Mouse (Mus musculus) G1E-ER4 (cell line): ENCODE measurements around the gene Skap2. TPM values are rescaled to one million over a fixed set of nuclear protein-coding genes. Genes with fewer than 3 reads are reported as not detected.
A peak's percentile ranks its signal among the peaks of the same experiment; 100 is the strongest.

Experiments
- GATA1 ChIP-seq: IDR thresholded peaks from one replicate; pipeline ENCODE4 v1.8.0; 2012; ENCODE audit warnings: low read length, inconsistent platforms
- polyA plus RNA-seq: library from polyadenylated mRNA; stranded (reverse); fragments of >175 nt; gene quantifications from 2 replicates; pipeline ENCODE4 v1.2.3, GENCODE M21; 2012

Gene Skap2
- polyA plus RNA-seq, 1 experiment: 2.6 TPM

- TF ChIP-seq GATA1: no peak
These were observed 67.4 kb downstream of the Skap2 start for GRCm38 (mm10) chr6:51944916-51945315.

DNA sequence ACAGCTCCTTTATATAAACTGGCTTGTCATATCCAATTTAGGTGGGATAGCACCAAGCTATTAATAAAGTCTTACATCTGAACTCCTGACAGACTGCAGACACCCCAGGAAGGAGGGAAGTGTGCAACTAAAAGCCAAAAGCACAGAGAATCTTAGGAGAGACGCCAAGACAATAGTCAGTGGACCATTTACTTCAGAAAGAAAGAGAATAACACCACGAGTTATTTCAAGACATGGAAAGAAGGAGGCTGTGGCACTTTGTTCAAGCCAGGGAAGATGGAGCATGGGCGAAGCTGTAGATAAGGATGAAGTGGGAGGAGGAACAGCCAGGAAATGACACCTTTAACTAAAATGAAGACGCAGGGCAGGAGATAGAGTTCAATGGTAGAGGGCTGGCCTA, 78.4 kb downstream of the Skap2 start:
- TF ChIP-seq GATA1: no peak

DNA sequence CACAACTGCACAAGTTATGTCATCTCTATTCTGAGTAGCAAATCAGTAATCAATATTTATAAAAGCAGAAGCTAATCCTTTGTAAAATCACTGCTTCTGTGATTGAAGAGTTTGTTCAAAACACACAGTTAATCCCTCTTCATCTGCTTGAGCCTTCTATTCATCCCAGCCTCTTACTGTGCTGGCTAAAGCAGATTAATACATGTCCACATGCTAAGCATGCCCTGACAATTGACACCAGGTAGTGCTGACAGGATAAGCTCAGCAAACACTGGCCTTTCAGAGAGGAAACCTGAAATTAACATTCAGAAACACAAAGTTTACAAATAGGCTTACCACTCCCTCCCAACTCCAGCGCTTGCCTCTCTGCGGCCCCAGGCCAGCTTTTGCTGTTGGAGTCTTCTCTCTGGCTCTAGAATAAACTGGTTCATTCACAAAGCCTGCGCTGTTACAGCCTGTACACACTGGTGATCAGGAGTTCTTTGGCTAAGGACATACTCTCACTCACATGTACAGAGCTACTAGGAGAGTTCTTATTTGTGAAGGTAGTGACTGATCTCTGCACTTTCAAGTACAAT, 79.2 kb downstream of the Skap2 start:
- TF ChIP-seq GATA1: no peak

- TF ChIP-seq GATA1: no peak
These were observed 85.2 kb downstream of the Skap2 start for GRCm38 (mm10) chr6:51927101-51927500.

DNA sequence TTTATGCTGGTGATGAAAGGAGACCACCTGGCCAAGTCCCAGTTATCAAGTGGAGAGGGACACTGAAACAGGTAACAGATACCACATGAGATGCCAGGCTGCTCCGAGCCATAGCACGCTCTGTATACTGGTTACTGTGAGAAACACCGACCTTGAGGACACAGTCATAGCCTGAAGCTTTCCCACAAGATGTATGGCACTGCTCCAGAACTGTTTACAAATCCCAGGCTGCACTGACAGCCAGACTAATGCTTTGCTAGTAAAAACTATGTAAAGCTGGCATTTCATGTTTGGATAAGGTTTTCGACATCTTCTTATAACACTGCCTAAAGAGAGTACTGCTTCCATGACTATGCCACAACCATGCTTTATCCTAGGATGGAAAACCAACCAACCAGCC, 90.5 kb downstream of the Skap2 start:
- TF ChIP-seq GATA1: no peak

DNA sequence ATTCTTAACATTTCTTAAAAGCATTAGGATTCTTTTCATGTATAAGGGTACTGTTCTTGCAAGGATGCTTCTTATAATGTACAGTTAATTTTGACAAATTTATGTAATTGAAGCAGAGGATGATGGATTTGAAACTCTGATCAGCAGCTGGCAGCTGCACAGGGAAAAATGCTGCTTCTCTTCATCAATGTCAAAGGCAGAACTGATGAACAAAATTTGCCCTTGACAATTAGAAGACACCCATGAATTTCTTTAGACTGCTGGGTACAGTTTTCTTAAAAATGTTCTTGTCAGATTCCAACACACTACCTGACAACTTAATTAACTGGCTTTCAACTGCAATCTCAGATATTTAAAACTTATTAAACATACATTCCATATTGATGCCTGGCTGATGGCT, 103.9 kb downstream of the Skap2 start:
- TF ChIP-seq GATA1: no peak

GRCm38 (mm10) chr6:51905659-51906058, 106.7 kb downstream of the Skap2 start:
- TF ChIP-seq GATA1: no peak

GRCm38 (mm10) chr6:51901544-51901943, 110.8 kb downstream of the Skap2 start:
- no peak for TF ChIP-seq GATA1

GRCm38 (mm10) chr6:51898318-51898994, 113.9 kb downstream of the Skap2 start:
- no peak for TF ChIP-seq GATA1

DNA sequence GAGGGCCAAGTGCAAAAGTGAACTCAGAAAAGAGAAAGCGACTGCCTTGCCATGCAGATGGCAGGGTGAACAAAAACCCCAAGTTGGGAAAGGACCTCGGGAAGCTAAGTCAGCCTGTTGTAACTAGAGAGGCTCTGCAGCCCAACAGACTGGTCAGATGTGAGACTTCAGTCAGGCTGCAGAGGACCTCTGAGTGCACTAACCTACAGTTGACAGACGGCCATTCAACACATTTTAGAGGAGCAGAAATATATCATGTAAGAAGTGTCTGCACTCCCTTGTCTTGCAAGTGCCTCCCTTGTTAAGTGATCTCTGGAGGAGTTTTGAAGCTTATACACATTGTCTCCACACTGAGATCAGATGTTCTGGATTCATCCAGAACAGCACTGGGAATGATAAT, 116.6 kb downstream of the Skap2 start:
- no peak for TF ChIP-seq GATA1

GRCm38 (mm10) chr6:51894717-51895116, 117.6 kb downstream of the Skap2 start:
- no peak for TF ChIP-seq GATA1

GRCm38 (mm10) chr6:51890356-51890755, 122.0 kb downstream of the Skap2 start:
- no peak for TF ChIP-seq GATA1

DNA sequence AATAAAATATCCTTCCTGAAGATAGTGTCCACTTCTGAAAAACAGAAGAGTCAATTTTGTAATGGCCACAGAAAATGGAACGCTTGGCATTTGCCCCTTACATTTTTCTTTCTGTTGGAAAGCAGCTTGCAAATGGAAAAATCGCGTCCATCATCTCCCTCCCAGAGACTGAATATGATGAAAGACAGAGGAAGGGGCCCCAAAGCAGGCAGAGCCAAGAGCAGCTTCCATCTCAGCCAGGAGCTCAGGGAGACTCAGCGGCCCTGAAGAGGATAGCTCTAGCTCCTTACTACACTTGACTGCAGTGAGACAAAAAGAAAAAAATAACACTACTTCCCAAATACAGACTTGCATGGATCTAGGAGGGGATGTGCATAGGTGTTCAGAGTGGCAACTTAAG, 122.5 kb downstream of the Skap2 start:
- TF ChIP-seq GATA1: no peak

- TF ChIP-seq GATA1: no peak
These were observed 125.4 kb downstream of the Skap2 start for GRCm38 (mm10) chr6:51886902-51887431.

DNA sequence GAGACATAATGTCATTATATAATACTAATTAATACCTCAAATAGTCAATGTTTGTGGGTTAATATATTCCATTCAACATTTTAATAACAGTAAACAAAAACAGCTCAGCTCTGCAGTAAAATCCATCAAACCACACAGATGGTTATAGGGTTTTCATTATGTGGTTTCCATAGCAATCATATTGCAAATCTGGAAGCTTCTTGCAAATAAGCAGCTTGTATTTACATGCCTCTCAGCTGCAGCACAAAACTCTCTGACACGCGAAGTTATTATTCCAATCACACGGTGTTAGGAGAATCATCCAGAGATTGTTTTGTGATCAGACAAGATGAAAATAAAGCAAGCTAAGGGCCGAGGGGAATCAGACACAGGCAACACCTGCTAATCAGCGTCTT, 129.5 kb downstream of the Skap2 start:
- no peak for TF ChIP-seq GATA1

GRCm38 (mm10) chr6:51882266-51882879, 130.0 kb downstream of the Skap2 start:
- no peak for TF ChIP-seq GATA1

DNA sequence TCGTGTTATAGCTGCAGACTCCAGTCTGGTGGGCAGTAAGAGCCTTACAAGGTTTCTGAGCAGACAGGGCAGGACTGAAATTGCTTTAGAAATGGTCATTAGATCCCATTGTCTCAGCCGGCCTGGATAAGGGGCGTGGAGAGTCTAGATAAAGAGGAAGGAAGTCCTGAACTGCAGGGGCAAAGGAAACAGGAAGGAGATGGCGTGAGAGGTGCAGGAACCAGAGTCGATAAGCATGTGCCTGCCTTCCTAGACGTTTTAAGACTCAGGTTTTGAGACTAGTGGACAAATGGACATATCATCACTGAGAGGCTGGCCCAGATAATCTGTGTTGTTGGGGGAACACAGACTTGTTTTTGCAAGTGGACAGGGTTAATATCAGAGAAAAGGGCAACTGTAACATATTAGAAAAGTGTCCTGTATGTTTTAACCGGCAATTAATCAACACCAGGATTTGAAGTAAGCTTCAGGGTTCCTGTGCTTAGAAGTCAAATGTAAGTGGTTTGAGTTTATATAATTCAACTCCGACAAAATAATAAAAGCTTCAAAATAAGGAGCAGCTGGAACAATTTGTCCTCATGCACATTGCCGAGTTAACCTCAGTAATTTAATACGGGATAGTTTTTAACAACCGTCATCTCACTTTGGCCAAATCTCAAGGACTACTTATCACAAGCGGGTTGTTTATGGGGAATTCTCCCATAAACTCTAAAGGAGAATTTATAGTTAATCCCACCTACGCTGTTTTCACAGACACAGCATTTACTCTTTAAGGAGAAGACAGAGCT, 131.0 kb downstream of the Skap2 start:
- peak; percentile 55 for TF ChIP-seq GATA1
